Mouse (Mus musculus): Measurements from ENCODE around the gene Atxn10.
"Not testable (repeated sequence)": the region's sequence is repeated elsewhere in the genome, so short reads cannot be mapped to it uniquely, and the experiment has no call there.

The Atxn10 gene

GRCm38 (mm10) chr15:85335671-85336300 is at the start of gene Atxn10:
Gene Atxn10 (plus strand): TSS chr15:85336245.
- DNase-seq (ENCODE audit: low spot score): no peak

GRCm38 (mm10) chr15:85294632-85295031 is 41.4 kb upstream of the Atxn10 start:
- no peak for DNase-seq (ENCODE audit: low spot score)

- DNase-seq (ENCODE audit: low spot score): no peak
Observed at GRCm38 (mm10) chr15:85295544-85295943, 40.5 kb upstream of the Atxn10 start.

- DNase-seq (ENCODE audit: low spot score): no peak
Observed at GRCm38 (mm10) chr15:85295977-85296376, 40.1 kb upstream of the Atxn10 start.

- no peak for DNase-seq (ENCODE audit: low spot score)
Observed at GRCm38 (mm10) chr15:85296538-85296937, 39.5 kb upstream of the Atxn10 start.

GRCm38 (mm10) chr15:85298167-85298781 is 37.8 kb upstream of the Atxn10 start:
- no peak for DNase-seq (ENCODE audit: low spot score)

GRCm38 (mm10) chr15:85298946-85299345 is 37.1 kb upstream of the Atxn10 start:
- DNase-seq (ENCODE audit: low spot score): no peak

- DNase-seq (ENCODE audit: low spot score): no peak
Observed at GRCm38 (mm10) chr15:85303241-85303640, 32.8 kb upstream of the Atxn10 start.

- DNase-seq (ENCODE audit: low spot score): no peak
Observed at GRCm38 (mm10) chr15:85303976-85304375, 32.1 kb upstream of the Atxn10 start.

GRCm38 (mm10) chr15:85307061-85307660 is 28.9 kb upstream of the Atxn10 start:
- DNase-seq (ENCODE audit: low spot score): no peak

- DNase-seq (ENCODE audit: low spot score): no peak
Observed at GRCm38 (mm10) chr15:85311058-85311657, 24.9 kb upstream of the Atxn10 start.

GRCm38 (mm10) chr15:85315378-85316025 is 20.5 kb upstream of the Atxn10 start:
- peak; percentile 22 for DNase-seq (ENCODE audit: low spot score)

- DNase-seq (ENCODE audit: low spot score): no peak
Observed at GRCm38 (mm10) chr15:85316342-85317140, 19.5 kb upstream of the Atxn10 start.

- DNase-seq (ENCODE audit: low spot score): peak; percentile 40
Observed at GRCm38 (mm10) chr15:85319924-85320668, 15.9 kb upstream of the Atxn10 start.

- DNase-seq (ENCODE audit: low spot score): no peak
Observed at GRCm38 (mm10) chr15:85323214-85323613, 12.8 kb upstream of the Atxn10 start.

- DNase-seq (ENCODE audit: low spot score): no peak
Observed at GRCm38 (mm10) chr15:85324426-85324825, 11.6 kb upstream of the Atxn10 start.

- DNase-seq (ENCODE audit: low spot score): no peak
Observed at GRCm38 (mm10) chr15:85327808-85328207, 8.2 kb upstream of the Atxn10 start.

GRCm38 (mm10) chr15:85328455-85328854 is 7.6 kb upstream of the Atxn10 start:
- DNase-seq (ENCODE audit: low spot score): not testable (repeated sequence)

GRCm38 (mm10) chr15:85329096-85329495 is 6.9 kb upstream of the Atxn10 start:
- no peak for DNase-seq (ENCODE audit: low spot score)

GRCm38 (mm10) chr15:85330024-85330423 is 6.0 kb upstream of the Atxn10 start:
- DNase-seq (ENCODE audit: low spot score): no peak

- not testable (repeated sequence) for DNase-seq (ENCODE audit: low spot score)
Observed at GRCm38 (mm10) chr15:85333511-85333910, 2.5 kb upstream of the Atxn10 start.
